Mouse (Mus musculus): ENCODE results near the gene Dlgap3. TPM values are rescaled to one million over a fixed set of nuclear protein-coding genes. Genes with fewer than 3 reads are reported as not detected.

Gene Dlgap3
- total RNA-seq, 1 experiment from 2014 or later = not detected

DNA sequence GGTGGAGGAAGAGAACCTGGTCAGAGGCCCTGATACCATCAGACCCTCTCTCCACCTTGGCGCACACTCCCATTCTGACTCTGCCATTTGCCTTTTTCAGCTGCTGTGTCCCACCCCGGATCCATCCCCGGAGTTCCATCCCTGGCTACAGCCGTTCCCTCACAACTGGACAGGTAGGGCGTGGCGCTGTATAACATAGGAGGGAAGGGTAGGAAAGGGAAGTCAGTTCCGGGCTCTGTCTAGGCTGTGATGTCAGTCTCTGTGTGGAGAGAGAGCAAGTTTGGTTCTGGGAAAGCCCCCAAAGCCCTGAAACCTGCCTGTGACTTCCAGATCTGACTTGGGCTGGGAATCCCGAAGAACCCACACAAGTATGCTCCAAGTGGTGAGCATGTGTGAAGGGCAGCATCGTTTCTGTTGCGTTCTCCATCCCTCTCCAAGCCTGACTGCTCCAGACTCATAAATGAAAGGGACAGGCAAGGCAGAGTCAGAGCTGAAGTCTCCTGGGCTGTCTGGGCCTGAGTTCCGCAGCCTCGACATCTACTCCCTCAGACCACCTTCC is 31.2 kb downstream of the Dlgap3 start:
- ATAC-seq (replicated peaks in 1 of 2; ENCODE audit: insufficient read depth in 1 of 2, low FRiP score in 2 of 2, low TSS enrichment in 1 of 2, low read depth in 1 of 2, poor library complexity in 2 of 2, severe bottlenecking in 2 of 2) = no peak

DNA sequence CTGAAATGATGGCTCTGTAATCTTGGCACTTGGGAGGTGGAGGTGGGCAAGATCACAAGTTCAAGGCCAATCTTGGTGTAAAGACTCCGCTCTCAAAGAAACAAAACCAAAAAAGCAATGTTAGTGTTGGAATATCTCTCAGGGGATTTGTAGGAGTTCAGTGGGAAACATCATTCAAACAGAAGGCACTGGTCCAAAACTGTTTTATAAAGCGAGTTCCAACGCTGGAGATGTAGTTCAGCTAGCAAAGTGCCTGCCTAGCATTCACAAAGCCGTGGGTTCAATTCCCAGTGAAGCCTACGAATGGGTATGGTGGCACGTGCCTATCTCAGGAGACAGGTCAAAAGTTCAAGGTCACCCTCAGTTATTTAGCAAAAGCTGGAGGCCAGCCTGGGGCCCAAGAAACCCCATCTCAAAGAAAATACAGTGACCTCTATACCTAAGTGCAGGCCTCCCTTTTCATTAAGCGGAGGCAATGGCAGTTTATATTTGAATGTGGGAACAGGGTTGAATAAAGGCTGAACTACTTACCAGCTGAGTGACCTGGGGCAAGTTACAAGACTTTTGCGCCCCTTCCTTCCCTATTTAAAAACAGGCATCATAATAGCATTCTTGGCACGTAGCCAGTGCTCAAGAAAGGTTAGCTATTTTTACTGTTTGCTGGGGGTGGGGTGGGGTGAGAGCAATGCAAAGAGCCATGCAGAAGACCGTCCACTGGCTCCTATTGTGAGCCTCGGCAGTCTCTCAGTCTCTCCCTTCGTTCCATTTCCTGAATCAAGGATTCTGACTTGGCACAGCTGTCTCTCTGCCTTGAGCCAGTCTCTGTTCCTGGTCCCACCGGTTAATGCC is 32.0 kb downstream of the Dlgap3 start:
- ATAC-seq (replicated peaks in 1 of 2; ENCODE audit: insufficient read depth in 1 of 2, low FRiP score in 2 of 2, low TSS enrichment in 1 of 2, low read depth in 1 of 2, poor library complexity in 2 of 2, severe bottlenecking in 2 of 2) = no peak

DNA sequence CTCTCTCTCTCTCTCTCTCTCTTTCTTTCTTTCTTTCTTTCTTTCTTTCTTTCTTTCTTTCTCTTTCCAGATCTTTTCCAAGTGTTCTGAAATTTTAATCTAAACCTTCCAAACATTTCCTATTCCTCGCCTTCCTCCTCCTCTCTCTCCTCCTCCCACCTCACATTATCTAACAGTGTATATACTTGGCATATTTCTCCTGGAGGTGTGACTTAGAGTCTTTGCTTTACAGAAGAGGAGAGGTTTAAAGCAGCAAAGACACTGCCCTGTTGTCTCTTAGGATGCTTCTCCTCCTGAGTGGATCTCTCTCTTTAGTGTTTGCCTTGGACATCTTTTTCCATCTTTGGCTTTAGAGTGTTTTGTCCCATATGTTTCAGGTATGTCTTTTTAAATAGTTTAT is 34.1 kb downstream of the Dlgap3 start:
- ATAC-seq (replicated peaks in 1 of 2; ENCODE audit: insufficient read depth in 1 of 2, low FRiP score in 2 of 2, low TSS enrichment in 1 of 2, low read depth in 1 of 2, poor library complexity in 2 of 2, severe bottlenecking in 2 of 2) = no peak

DNA sequence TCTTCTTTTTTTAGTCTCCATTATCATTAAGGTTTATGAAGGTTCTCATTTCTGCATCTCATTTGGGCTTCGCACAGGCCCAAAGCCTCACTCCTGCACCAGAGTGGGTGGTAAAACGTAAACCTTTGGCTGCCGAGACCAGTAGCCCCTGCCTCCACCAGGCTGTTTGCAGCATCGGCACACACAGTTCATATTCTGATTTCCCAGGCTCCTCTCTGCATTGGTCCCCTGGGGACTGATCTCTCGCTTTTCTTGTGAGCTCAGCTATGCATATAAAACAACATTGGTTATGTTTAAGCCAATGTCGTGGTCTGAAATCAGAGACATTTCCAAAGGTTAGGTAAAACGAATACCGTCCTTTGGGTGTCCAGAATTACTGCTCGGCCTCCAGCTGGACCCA is 42.3 kb downstream of the Dlgap3 start:
- ATAC-seq (replicated peaks in 1 of 2; ENCODE audit: insufficient read depth in 1 of 2, low FRiP score in 2 of 2, low TSS enrichment in 1 of 2, low read depth in 1 of 2, poor library complexity in 2 of 2, severe bottlenecking in 2 of 2) = no peak

DNA sequence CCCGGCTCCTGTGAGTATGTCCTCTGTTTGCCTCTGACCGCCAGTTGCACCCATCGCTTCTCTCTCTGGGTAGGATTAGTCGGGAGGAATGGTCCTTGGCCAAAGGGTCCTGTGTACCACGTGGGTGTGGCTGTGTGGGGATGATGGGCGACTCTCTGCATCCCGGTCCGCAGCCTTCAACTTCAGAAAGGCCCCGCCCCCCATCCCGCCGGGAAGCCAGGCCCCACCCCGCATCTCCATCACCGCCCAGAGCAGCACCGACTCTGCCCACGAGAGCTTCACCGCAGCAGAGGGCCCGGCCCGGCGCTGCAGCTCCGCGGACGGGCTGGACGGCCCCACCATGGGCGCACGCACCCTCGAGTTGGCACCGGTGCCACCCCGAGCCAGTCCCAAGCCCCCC is 45.5 kb downstream of the Dlgap3 start:
- ATAC-seq (replicated peaks in 1 of 2; ENCODE audit: insufficient read depth in 1 of 2, low FRiP score in 2 of 2, low TSS enrichment in 1 of 2, low read depth in 1 of 2, poor library complexity in 2 of 2, severe bottlenecking in 2 of 2) = no peak

DNA sequence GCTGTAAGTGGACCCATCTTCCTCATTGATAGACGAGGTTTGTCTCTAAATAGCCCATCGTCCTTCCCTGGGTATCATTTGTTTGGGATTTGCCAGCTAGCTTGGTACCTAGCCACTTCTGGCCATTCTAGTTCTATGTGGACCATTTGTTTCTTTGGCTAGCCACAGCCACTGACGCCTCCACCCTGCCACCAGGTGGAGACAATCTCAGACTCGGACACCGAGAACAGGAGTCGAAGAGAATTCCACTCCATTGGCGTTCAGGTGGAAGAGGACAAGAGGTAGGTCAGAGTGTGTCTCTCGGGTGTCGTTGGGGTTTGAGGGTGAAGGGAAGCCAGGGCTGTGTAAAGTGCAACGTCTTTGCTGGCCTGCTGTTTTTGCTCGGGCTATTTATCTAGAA is 46.1 kb downstream of the Dlgap3 start:
- ATAC-seq (replicated peaks in 1 of 2; ENCODE audit: insufficient read depth in 1 of 2, low FRiP score in 2 of 2, low TSS enrichment in 1 of 2, low read depth in 1 of 2, poor library complexity in 2 of 2, severe bottlenecking in 2 of 2) = no peak

DNA sequence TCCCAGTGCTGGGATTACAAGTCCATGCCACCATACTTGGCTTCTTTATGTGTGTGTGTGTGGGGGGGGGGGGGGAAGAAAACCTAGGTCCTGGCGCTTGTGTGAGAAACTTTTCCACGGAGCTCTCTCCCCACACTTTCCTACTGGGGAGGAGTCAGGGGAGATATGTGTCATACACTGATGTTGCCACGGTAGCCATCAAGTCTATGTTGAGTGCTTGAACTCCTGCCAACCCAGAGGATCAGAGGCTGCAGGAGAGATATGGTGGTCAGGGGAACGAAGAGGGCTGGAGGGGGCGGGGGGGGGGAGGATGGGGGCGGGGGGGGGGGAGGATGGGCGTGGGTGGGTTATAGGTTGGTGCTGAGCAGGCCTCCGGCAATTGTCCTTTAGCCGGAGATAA is 46.8 kb downstream of the Dlgap3 start:
- no peak for ATAC-seq (replicated peaks in 1 of 2; ENCODE audit: insufficient read depth in 1 of 2, low FRiP score in 2 of 2, low TSS enrichment in 1 of 2, low read depth in 1 of 2, poor library complexity in 2 of 2, severe bottlenecking in 2 of 2)

DNA sequence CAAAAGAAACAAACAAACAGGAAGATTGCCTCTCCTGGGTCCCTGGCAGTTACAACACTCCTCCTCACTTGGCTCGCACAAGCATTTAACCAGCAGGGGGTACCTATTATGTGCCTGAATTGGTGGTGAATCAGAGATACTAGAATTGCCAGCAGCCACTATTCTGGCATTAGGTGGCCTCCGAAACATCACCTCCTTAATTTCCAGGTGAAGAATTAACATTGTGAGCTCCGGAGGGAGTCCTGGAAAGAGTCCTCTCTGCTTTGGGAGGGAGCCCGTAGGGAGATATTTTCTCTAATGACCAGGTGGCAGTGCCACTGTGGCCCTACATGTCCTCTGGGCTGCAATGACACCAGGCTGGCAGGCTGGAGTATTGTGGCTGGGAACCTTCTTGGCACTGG is 47.2 kb downstream of the Dlgap3 start:
- no peak for ATAC-seq (replicated peaks in 1 of 2; ENCODE audit: insufficient read depth in 1 of 2, low FRiP score in 2 of 2, low TSS enrichment in 1 of 2, low read depth in 1 of 2, poor library complexity in 2 of 2, severe bottlenecking in 2 of 2)

DNA sequence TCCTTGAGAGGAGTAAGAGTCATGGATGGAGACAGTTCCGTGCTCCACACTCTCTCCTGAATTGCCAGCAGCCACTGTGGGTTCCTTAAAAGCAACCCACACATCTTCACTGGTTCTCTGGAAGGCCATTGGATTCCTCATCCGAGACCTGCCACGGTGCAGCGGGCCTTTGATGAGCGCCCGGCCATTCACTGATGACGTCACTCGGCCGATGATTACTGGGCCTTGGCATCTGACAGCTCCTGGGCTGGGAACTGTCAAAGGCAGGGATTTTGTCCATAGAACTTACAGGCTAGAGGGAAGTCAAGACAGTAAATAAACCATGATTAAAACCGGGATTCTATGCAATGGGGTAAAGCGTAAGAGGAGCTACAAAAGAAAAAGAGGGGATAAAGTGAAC is 48.0 kb downstream of the Dlgap3 start:
- no peak for ATAC-seq (replicated peaks in 1 of 2; ENCODE audit: insufficient read depth in 1 of 2, low FRiP score in 2 of 2, low TSS enrichment in 1 of 2, low read depth in 1 of 2, poor library complexity in 2 of 2, severe bottlenecking in 2 of 2)

DNA sequence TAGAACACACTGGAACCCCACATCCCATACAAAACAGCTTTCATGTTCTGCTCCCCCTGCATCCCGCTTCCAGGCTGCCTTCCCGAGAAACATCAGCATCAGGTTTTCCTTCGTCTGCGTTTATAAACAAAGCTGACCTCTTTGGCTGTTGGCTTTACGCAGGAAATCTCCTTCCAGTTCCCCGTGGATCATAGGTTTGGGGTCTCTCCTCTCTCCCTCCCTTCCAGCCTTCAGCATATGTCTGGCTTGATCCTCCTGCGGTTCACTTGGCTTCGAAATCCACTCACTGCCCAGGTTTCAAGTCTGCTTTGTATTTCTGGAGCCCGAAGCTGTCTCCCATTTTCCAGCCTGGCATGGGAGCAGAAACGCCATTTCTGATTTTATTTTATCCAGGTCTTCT is 54.3 kb downstream of the Dlgap3 start:
- no peak for ATAC-seq (replicated peaks in 1 of 2; ENCODE audit: insufficient read depth in 1 of 2, low FRiP score in 2 of 2, low TSS enrichment in 1 of 2, low read depth in 1 of 2, poor library complexity in 2 of 2, severe bottlenecking in 2 of 2)

DNA sequence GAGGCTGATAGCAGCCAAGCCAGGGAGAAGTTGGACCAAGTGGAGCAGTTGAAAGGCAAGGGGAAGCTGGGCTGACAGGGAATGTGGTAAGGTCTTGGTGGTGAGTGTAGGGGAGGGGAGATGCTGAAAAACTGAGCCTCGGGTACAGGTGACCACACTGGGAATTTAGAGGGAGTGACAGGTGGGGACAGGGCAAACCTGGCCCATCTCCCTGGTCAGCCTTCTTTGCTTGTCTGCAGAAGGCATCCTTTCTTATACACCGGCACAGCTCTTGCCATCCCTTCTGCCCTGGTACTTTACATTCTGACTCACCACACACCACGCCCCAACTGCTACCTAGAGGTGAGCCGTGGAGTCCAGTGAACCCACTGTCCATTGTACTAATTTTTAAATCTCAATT is 54.8 kb downstream of the Dlgap3 start:
- ATAC-seq (replicated peaks in 1 of 2; ENCODE audit: insufficient read depth in 1 of 2, low FRiP score in 2 of 2, low TSS enrichment in 1 of 2, low read depth in 1 of 2, poor library complexity in 2 of 2, severe bottlenecking in 2 of 2) = no peak

DNA sequence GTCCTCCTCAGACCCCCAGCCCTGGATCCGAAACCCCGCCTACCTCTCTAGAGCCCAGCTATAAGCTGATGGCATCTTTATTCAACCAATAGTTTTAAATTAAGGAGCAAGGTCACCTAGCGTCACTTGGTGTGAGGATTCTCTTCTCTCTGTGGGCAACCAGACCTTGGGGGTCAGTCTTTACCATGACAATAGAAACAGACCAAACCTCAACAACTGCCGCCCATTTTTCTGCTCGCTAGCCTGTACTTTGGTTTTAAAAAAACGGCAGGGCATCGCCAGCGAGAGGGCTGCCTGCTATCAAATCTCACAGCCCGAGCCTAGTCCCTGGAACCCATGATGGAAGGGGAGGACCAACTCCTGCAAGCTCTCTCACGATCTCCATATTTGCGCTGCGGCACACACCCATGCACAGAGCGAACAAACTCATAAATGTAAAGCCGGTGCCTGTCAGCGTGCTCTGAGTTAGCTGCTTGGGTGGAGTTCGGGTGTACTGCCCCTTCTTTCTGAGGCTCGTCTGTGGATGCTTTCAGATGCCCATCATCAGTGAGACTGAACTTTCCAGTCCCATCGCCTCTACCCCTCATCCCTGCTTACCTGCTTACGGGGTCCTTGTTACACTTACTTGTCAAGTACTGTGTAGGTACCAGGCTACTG is 55.6 kb downstream of the Dlgap3 start:
- 0 out of 4 replicates have a peak, but pooled peaks of 1 of the 2 experiments have one; percentile 12 for ATAC-seq (replicated peaks in 1 of 2; ENCODE audit: insufficient read depth in 1 of 2, low FRiP score in 2 of 2, low TSS enrichment in 1 of 2, low read depth in 1 of 2, poor library complexity in 2 of 2, severe bottlenecking in 2 of 2)

DNA sequence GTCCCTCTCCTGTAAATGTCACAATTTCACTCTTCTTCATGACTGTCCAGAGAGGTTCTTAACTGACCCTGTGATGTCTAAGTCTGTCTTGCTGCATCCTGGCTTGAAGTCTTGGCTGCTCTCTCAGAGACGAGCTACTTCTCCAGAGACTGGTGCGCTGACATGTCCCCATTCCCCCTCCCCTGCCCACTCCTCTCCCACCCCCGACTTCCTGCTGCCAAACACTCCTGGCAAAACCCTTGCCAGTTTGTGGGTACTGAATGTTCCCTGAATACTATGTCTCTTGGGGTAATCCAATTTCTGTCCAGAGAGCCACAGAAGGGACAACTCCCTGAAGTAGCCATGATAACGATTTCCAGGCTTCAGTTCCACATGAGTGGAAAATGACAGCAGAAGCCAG is 57.1 kb downstream of the Dlgap3 start:
- no peak for ATAC-seq (replicated peaks in 1 of 2; ENCODE audit: insufficient read depth in 1 of 2, low FRiP score in 2 of 2, low TSS enrichment in 1 of 2, low read depth in 1 of 2, poor library complexity in 2 of 2, severe bottlenecking in 2 of 2)

DNA sequence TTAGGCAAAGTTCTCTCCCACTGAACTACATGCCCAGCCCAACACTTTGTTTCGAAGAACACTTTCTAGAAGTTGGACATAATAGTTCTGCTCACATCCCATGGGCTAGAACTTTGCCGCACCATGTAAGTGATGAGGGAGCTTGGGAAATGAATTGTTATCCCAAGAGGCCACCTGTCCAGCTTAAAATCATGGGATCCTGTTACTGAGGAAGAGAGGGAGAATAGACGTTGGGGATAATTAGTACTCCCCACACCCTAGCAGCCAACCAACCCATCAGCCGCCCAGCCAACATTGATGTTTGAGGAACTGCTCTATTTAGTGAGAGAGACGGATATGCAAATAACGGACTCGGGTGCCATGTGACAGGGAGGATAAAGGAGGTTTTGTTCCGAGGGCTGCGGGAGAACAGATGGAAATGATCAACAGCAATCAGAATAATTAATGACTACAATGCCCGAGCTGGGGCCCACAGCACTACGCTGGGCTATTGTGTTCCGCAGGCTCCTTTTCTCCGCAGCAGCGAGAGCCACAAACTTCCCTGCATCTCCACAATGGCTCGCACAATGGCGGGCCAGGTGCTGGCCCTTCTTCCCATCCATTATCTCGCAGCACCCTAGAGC is 58.2 kb downstream of the Dlgap3 start:
- ATAC-seq (replicated peaks in 1 of 2; ENCODE audit: insufficient read depth in 1 of 2, low FRiP score in 2 of 2, low TSS enrichment in 1 of 2, low read depth in 1 of 2, poor library complexity in 2 of 2, severe bottlenecking in 2 of 2) = no peak

DNA sequence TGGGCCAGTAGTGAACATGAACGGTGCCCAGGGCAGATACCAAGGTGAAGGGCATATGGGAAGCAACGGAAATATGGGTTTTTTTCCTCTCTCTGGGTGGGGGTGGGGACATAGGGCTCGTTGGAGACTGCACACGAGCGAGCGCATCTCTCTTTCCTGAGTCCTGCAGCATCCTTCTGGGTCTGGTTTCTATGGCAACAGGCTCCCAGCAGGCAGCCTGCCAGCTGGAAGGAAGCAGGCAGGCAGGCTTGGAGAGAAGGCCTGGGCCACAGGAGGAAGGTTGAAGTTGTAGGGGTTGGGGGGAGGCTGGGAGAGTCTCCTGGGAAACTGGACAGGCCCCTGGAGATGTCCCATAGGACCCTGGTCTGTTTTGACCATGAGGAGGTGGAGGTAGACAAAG is 63.0 kb downstream of the Dlgap3 start:
- no peak for ATAC-seq (replicated peaks in 1 of 2; ENCODE audit: insufficient read depth in 1 of 2, low FRiP score in 2 of 2, low TSS enrichment in 1 of 2, low read depth in 1 of 2, poor library complexity in 2 of 2, severe bottlenecking in 2 of 2)

DNA sequence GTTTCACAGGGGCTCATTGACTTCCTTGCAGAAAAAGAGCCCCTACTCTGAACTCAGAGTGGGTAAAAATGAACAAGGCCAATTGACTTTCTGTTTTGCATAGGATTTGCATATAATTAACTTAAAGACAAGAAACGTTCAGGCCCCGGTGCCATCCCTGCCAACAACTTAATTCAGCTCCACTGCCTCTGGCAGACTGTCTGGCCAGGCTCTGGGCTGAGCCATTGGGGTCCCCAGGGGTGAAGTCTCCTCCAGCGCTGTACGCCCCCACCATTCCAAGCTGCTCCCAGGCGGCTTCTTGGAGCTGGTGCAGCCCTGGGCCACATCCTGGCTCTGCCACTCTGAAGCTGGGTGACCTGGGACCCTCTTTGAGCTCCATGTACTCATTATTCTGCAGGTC is 63.5 kb downstream of the Dlgap3 start:
- no peak for ATAC-seq (replicated peaks in 1 of 2; ENCODE audit: insufficient read depth in 1 of 2, low FRiP score in 2 of 2, low TSS enrichment in 1 of 2, low read depth in 1 of 2, poor library complexity in 2 of 2, severe bottlenecking in 2 of 2)

DNA sequence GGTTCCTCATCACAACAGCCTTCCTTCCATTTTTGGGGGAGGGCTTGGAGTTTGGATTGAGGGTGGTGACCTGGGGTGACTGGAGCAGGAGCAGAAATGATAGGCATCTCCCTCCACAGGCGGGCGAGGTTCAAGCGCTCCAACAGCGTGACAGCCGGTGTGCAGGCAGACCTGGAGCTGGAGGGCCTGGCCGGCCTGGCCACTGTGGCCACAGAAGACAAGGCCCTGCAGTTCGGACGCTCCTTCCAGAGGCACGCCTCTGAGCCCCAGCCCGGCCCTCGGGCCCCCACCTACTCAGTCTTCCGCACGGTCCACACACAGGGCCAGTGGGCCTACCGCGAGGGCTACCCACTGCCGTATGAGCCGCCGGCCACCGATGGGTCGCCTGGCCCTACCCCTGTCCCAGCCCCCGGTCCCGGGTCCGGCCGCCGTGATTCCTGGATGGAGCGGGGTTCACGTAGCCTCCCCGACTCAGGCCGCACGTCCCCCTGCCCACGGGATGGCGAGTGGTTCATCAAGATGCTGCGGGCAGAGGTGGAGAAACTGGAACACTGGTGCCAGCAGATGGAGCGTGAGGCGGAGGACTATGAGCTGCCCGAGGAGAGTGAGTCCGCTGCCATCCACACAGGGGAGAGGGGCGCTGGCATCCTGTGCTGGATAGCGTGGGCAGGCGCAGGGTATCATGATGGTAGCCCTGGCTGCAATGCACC is 64.6 kb downstream of the Dlgap3 start:
- ATAC-seq (replicated peaks in 1 of 2; ENCODE audit: insufficient read depth in 1 of 2, low FRiP score in 2 of 2, low TSS enrichment in 1 of 2, low read depth in 1 of 2, poor library complexity in 2 of 2, severe bottlenecking in 2 of 2) = no peak
